Mouse (Mus musculus) heart, adult 2 months (tissue): ENCODE measurements around the gene Uck2. TPM values are rescaled to one million over a fixed set of nuclear protein-coding genes. Genes with fewer than 3 reads are reported as not detected.
A peak's percentile ranks its signal among the peaks of the same experiment; 100 is the strongest.

Source experiments
- DNase-seq, 2 experiments: peaks; one replicate each; pipeline ENCODE4 v3.0.0; 2021
- H3K27ac ChIP-seq: fragments of 200-600 bp; 2 replicates; pipeline ENCODE4 v1.8.1; 2022
- H3K27me3 ChIP-seq: fragments of 200-500 bp; 2 replicates; pipeline ENCODE4 v1.6.1; 2012; ENCODE audit warnings: mild to moderate bottlenecking, low read length, inconsistent platforms, mixed read lengths; ENCODE audit not compliant: control insufficient read depth, insufficient read depth
- H3K36me3 ChIP-seq: fragments of 200-500 bp; 2 replicates; pipeline ENCODE4 v1.6.1; 2012; ENCODE audit warnings: low read length, inconsistent platforms; ENCODE audit not compliant: control insufficient read depth, insufficient read depth
- H3K4me1 ChIP-seq: fragments of 200-500 bp; 2 replicates; pipeline ENCODE4 v1.6.1; 2011; ENCODE audit warnings: low read length; ENCODE audit not compliant: control insufficient read depth, insufficient read depth
- H3K4me3 ChIP-seq: fragments of 200-600 bp; 2 replicates; pipeline ENCODE4 v1.8.1; 2022
- H3K79me2 ChIP-seq: fragments of 200-500 bp; replicated peaks from 2 replicates; pipeline ENCODE4 v1.6.1; 2012; ENCODE audit warnings: mild to moderate bottlenecking, inconsistent platforms, low read length, moderate library complexity, mixed read lengths; ENCODE audit not compliant: control insufficient read depth, insufficient read depth
- H3K9ac ChIP-seq: fragments of 200-500 bp; 2 replicates; pipeline ENCODE4 v1.6.1; 2012; ENCODE audit warnings: low read depth, mild to moderate bottlenecking, control low read depth, inconsistent platforms, low read length, mixed read lengths
- CTCF ChIP-seq: fragments of 200-600 bp; IDR thresholded peaks from 2 replicates; pipeline ENCODE4 v1.8.1; 2022; ENCODE audit warnings: antibody characterized with exemption, mild to moderate bottlenecking, moderate library complexity
- EP300 ChIP-seq: fragments of 200-500 bp; IDR thresholded peaks from 2 replicates; pipeline ENCODE4 v1.6.1; 2011; ENCODE audit warnings: low read depth, low read length, control low read depth; ENCODE audit not compliant: insufficient read depth
- POLR2A ChIP-seq: fragments of 200-500 bp; IDR thresholded peaks from 2 replicates; pipeline ENCODE4 v1.6.1; 2011; ENCODE audit warnings: mild to moderate bottlenecking, low read depth, low read length, control low read depth; ENCODE audit not compliant: insufficient read depth
- WGBS: fragments of 180-500 bp; shearing (Covaris S2); methylation state at CpG from one replicate; pipeline ENCODE4 v1.1.7; 2018; 5-methylcytosine and 5-hydroxymethylcytosine counted together
- intact Hi-C: fragments of 180-260 bp; cut with DNase I; formaldehyde crosslinking; loops from one replicate; pipeline ENCODE4 v1.15.1; 2025
- long read RNA-seq: library from polyadenylated mRNA; stranded (forward); transcript quantifications from one replicate; pipeline ENCODE4 v2.0.0, GENCODE M21; 2021
- polyA plus RNA-seq: library from polyadenylated mRNA; depleted of rRNA; stranded (reverse); fragments of >200 nt; gene quantifications from 2 replicates; pipeline ENCODE4 v1.2.3, GENCODE M21; 2012; rRNA removed
- total RNA-seq, 2 experiments: library from RNA; stranded (reverse); gene quantifications; 2 replicates each; pipeline ENCODE4 v1.2.3; 2021

The Uck2 gene
- total RNA-seq (10 to 100 TPM; 45.9 to 57.6 TPM), polyA plus RNA-seq (21.4 and 27.5 TPM in 2 replicates)
- long read RNA-seq, full-length matches to known transcripts: 15 of 29 reads
- long read RNA-seq, partial matches to known transcripts: 2 of 29 reads
- long read RNA-seq, other reads (novel, unspliced or antisense): 12 of 29 reads

DNA sequence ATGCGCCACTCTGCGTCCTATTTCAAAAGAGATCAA is at the start of gene Uck2:
Gene Uck2 (minus strand): TSS at position 1 of the 36 bp plus-strand sequence.
- no peaks in the 10 kb centered on the region; the same call in 1 of the 2 replicates for H3K27me3 ChIP-seq
- peak within 1 kb of the TSS; percentile 82 for H3K27ac ChIP-seq
- H3K9ac ChIP-seq: peak within 1 kb of the TSS; percentile 89
- no peaks in the 10 kb centered on the region; the same call in 1 of the 2 replicates for H3K4me1 ChIP-seq
- H3K36me3 ChIP-seq: no peaks in the 10 kb centered on the region
- peak within 1 kb of the TSS; percentile 82 for H3K4me3 ChIP-seq
- H3K79me2 ChIP-seq: no peaks in the 10 kb centered on the region; the same call in 1 of the 2 replicates
- TF ChIP-seq POLR2A (no peak), EP300 (no peak), CTCF (no peak)
- intact Hi-C loops: loop anchor here (1.0 to 5.0 kb wide), 2 partner anchors 23 to 43 kb away; partner anchors contain the start of gene Tmco1
- WGBS: 0% methylated on average over 2 of the region's 2 CpGs
- DNase-seq: no peak

DNA sequence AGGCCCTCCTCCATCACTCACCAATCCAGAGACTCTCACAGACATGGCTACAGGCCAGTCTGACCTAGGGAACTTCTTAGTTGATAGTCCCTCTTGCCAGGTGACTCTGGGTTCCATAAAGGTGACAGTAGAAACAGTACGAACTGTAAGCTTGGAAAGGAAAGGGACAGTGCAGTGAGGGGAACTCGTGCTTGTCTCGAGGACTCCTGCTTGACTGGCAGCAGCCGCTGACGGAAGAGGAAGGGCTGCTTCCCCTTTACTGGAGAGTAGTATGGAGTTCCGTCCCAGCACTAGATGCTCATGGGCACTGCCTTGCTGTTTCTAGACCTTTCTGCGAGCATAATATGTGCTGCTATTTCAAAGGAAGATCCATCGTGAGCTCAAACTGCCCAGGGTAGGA is 46.0 kb upstream of the Uck2 start:
- WGBS: 80% methylated on average over 8 of the region's 8 CpGs
- no peaks in the 10 kb centered on the region for H3K36me3 ChIP-seq
- intact Hi-C loops: loop anchor here (10.0 kb wide), 1 partner anchor 536 kb away; no protein-coding TSS in a partner anchor

DNA sequence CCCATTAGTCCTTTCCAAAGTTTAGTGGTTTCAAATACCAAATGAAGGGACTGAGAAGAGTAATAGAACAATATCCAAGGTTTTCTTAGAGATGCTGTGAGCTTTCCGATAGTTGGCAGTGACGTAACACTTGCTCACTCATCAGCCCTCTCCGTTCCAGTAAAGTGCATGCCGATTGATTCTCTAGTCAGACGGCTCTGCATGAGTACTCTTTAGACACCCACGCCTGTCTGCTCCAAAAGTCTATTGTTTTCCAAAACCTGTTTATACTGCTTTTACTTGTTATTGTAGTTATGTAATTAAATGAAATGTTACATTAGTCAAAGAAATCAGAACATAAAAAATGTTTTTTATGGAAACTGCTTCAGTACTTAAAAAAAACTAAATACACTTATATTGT is 43.7 kb upstream of the Uck2 start:
- no peak for DNase-seq
- no peak overlapping the region for H3K9ac ChIP-seq
- H3K27ac ChIP-seq: no peak overlapping the region
- H3K4me1 ChIP-seq: no peaks in the 10 kb centered on the region
- 90% methylated on average over 6 of the region's 6 CpGs for WGBS
- intact Hi-C loops: no loop called here
- no peak for TF ChIP-seq POLR2A
- no peak for TF ChIP-seq EP300
- TF ChIP-seq CTCF: no peak
- H3K4me3 ChIP-seq: no peak overlapping the region
- H3K79me2 ChIP-seq: no peaks in the 10 kb centered on the region
- no peaks in the 10 kb centered on the region for H3K27me3 ChIP-seq
- H3K36me3 ChIP-seq: no peaks in the 10 kb centered on the region

More for the DNA sequence above, 46.0 kb upstream of the Uck2 start:
- H3K27ac ChIP-seq: no peak overlapping the region
- no peaks in the 10 kb centered on the region for H3K27me3 ChIP-seq
- DNase-seq: no peak
- no peak for TF ChIP-seq CTCF
- no peak for TF ChIP-seq EP300
- no peak for TF ChIP-seq POLR2A
- H3K79me2 ChIP-seq: no peaks in the 10 kb centered on the region
- no peaks in the 10 kb centered on the region for H3K4me1 ChIP-seq
- no peak overlapping the region for H3K4me3 ChIP-seq
- no peak overlapping the region for H3K9ac ChIP-seq

DNA sequence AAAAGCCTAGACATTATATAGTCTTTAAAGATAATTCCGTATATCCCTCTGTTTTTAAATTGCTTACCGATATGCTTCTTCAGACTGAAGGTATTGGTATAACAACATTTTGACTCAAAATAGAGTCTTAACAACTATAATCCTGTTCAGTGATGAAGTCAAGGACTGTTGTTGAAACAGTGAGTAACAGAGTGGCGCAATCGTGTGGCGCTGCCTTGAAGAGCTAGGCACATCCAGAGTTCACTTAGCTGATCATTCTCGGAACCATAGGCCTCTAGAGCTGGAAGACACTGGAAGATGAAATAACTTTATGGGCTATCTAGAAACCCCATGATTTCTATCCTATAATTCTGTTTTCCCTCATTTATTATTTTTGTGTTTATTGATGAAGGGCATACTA is 36.6 kb upstream of the Uck2 start:
- peaks cover 1% of the 10 kb centered on the region; the same call in 1 of the 2 replicates for H3K36me3 ChIP-seq

DNA sequence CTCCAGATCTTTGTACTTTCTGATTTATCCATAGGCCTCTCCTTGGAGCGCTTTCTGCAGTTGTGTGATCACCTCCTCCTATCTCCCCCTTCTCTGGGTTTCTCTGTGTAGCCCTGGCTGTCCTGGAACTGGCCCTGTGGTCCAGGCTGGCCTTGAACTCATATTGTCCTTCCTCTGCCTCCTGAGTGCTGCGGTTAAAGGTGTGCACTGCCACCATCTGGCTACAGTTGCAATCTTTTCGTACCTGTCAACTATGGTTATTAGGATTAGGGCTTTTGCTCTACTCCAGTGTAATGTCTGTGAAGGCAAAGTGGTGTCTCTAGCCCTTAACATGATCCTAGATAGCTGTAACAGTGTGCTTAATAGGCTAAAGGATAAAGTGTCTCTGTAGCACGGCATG is 28.1 kb upstream of the Uck2 start:
- intact Hi-C loops: loop anchor here (2.0 kb wide), 1 partner anchor 24 kb away; no protein-coding TSS in a partner anchor
- no peaks in the 10 kb centered on the region for H3K79me2 ChIP-seq
- no peak for DNase-seq

More for the DNA sequence above, 36.6 kb upstream of the Uck2 start:
- Histone ChIP-seq H3K27me3 (no peaks in the 10 kb centered on the region), H3K79me2 (no peaks in the 10 kb centered on the region), H3K4me1 (no peaks in the 10 kb centered on the region), H3K4me3 (no peak overlapping the region), H3K27ac (no peak overlapping the region), H3K9ac (no peak overlapping the region)
- WGBS: 96% methylated on average over 6 of the region's 6 CpGs
- intact Hi-C loops: no loop called here
- DNase-seq: no peak
- TF ChIP-seq CTCF: no peak
- no peak for TF ChIP-seq POLR2A
- TF ChIP-seq EP300: no peak

DNA sequence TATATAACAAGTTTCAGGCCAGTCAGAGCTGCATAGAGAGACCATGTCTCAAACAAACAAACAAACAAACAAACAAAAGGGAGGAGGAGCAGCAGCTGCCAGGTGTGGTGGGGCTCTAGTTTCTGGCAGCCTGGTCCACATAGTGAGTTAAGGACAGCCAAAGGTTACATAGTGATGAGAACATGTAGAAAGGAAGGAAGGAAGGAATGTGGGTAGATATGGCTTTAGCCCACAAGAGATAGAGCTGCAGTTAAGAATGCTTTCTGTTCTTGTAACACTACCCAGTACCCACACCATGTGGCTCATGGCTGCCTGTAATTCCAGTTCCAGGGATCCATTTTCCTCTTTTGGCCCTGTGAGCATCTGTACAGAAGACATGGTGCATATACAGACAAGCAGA is 27.2 kb upstream of the Uck2 start:
- no peak for TF ChIP-seq CTCF
- TF ChIP-seq POLR2A: no peak
- intact Hi-C loops: loop anchor here (2.0 kb wide), 1 partner anchor 24 kb away; no protein-coding TSS in a partner anchor
- H3K36me3 ChIP-seq: peaks cover 3% of the 10 kb centered on the region; the same call in 1 of the 2 replicates
- H3K9ac ChIP-seq: no peak overlapping the region
- no peak overlapping the region for H3K4me3 ChIP-seq
- no peaks in the 10 kb centered on the region for H3K27me3 ChIP-seq
- H3K4me1 ChIP-seq: peaks cover 1% of the 10 kb centered on the region
- H3K27ac ChIP-seq: no peak overlapping the region
- DNase-seq: no peak
- no peaks in the 10 kb centered on the region for H3K79me2 ChIP-seq

More for the DNA sequence above, 28.1 kb upstream of the Uck2 start:
- no peak overlapping the region for H3K27ac ChIP-seq
- no peak overlapping the region for H3K4me3 ChIP-seq
- peaks cover 1% of the 10 kb centered on the region; the same call in 1 of the 2 replicates for H3K4me1 ChIP-seq
- H3K9ac ChIP-seq: no peak overlapping the region
- peaks cover 3% of the 10 kb centered on the region; the same call in 1 of the 2 replicates for H3K36me3 ChIP-seq
- TF ChIP-seq POLR2A (no peak), CTCF (peak; percentile 37), EP300 (no peak)
- no peaks in the 10 kb centered on the region for H3K27me3 ChIP-seq
- 87% methylated on average over 4 of the region's 4 CpGs for WGBS
